Mouse (Mus musculus): Measurements from ENCODE around the gene Acot3. TPM values are rescaled to one million over a fixed set of nuclear protein-coding genes. Genes with fewer than 3 reads are reported as not detected.
"Not testable (repeated sequence)": the region's sequence is repeated elsewhere in the genome, so short reads cannot be mapped to it uniquely, and the experiment has no call there.

Acot3 gene
- polyA plus RNA-seq, 1 experiment = not detected

DNA sequence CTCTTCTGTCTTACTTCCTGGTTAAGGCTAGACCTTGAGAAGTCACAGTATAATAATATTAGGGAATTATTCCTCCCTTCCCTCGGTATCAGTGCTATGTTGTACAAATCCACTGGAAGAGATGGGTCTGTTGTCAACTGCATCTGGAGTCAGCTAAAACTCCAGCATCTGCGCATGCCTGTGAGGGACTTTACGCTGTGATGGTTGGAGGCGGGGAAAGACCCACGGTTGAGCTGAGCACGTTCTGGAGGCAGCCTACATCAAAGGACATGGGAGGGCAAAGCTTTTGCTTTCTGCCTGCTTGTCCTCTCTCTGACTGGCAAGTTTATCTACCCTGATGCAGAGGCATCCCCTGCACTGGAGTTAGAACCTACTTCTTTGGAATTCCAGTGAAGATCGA lies 26.1 kb upstream of the Acot3 start:
- no peak overlapping the region for H3K27ac ChIP-seq (ENCODE audit: insufficient read depth, low read length)
- H3K9me3 ChIP-seq (replicated peaks; ENCODE audit: control insufficient read depth, insufficient read depth, low read length, poor library complexity, severe bottlenecking) = peaks cover 33% of the 10 kb centered on the region
- no peaks in the 10 kb centered on the region for H3K4me1 ChIP-seq (ENCODE audit: control insufficient read depth, insufficient read depth, low read length)
- no peak overlapping the region for H3K9ac ChIP-seq (ENCODE audit: low read depth, poor library complexity, severe bottlenecking)
- H3K36me3 ChIP-seq (ENCODE audit: control insufficient read depth, insufficient read depth, low read length, poor library complexity, severe bottlenecking) = no peaks in the 10 kb centered on the region
- H3K4me3 ChIP-seq (ENCODE audit: low read depth, low read length) = no peak overlapping the region
- TF ChIP-seq POLR2A (IDR thresholded peaks at IDR 0.05; ENCODE audit: insufficient read depth, low read length) = no peak
- no peaks in the 10 kb centered on the region for H3K27me3 ChIP-seq (ENCODE audit: control insufficient read depth, insufficient read depth, low read length, poor library complexity, severe bottlenecking)

DNA sequence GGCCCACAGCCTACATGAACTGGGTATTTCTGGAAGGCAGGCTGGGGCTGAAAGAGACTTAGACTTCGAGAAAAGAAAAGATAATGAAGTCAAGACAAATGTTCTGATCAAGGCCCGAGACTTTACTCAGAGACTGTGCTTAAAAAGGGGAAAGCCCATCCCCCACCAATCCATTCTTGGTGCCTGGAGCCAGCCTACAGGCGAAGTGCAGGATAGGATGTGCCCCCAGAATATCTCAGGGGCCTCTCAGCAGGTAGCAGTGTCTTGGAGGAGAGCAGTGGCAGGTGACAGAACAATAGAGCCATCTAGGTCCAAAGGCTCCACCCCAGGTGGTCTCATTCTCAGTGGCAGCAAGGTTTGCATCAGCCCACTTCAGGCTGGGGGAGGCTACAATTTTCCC lies 23.6 kb upstream of the Acot3 start:
- not testable (repeated sequence) for H3K4me3 ChIP-seq (ENCODE audit: low read depth, low read length); H3K36me3 ChIP-seq (ENCODE audit: control insufficient read depth, insufficient read depth, low read length, poor library complexity, severe bottlenecking); H3K9ac ChIP-seq (ENCODE audit: low read depth, poor library complexity, severe bottlenecking); H3K27me3 ChIP-seq (ENCODE audit: control insufficient read depth, insufficient read depth, low read length, poor library complexity, severe bottlenecking); H3K4me1 ChIP-seq (ENCODE audit: control insufficient read depth, insufficient read depth, low read length)
- peaks cover 21% of the 10 kb centered on the region for H3K9me3 ChIP-seq (replicated peaks; ENCODE audit: control insufficient read depth, insufficient read depth, low read length, poor library complexity, severe bottlenecking)
- TF ChIP-seq EP300 (IDR thresholded peaks at IDR 0.05; ENCODE audit: insufficient read depth, low read depth, low read length) = peak; percentile 60; the same call in 1 of the 2 replicates
- H3K27ac ChIP-seq (ENCODE audit: insufficient read depth, low read length) = peak overlapping the region; percentile 77

DNA sequence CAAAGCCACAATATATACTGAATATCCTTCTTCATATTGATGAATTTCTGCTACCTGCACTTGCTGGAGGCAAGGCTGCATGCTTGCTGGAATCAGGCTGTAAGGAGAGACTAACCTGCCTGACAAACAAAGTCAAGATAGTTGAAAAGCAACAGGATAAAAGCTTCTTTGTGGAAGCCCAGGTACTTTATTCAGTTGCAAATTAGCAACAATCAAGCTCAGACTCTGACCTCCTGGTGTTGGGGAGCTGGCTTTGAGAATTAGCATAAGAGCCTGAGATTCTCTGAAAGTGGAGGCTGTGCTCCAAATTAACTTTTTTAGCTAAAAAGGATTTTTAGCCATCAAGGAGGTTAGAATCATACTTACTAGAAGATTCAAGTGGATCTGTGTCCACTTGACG lies 22.9 kb upstream of the Acot3 start:
- not testable (repeated sequence) for H3K4me3 ChIP-seq (ENCODE audit: low read depth, low read length); H3K36me3 ChIP-seq (ENCODE audit: control insufficient read depth, insufficient read depth, low read length, poor library complexity, severe bottlenecking); H3K9ac ChIP-seq (ENCODE audit: low read depth, poor library complexity, severe bottlenecking); H3K27me3 ChIP-seq (ENCODE audit: control insufficient read depth, insufficient read depth, low read length, poor library complexity, severe bottlenecking); H3K4me1 ChIP-seq (ENCODE audit: control insufficient read depth, insufficient read depth, low read length)
- 0 out of 2 replicates have a peak, but pooled peaks have one; percentile 10 for TF ChIP-seq EP300 (IDR thresholded peaks at IDR 0.05; ENCODE audit: insufficient read depth, low read depth, low read length)
- H3K9me3 ChIP-seq (replicated peaks; ENCODE audit: control insufficient read depth, insufficient read depth, low read length, poor library complexity, severe bottlenecking) = peaks cover 21% of the 10 kb centered on the region
- peak overlapping the region; percentile 90 for H3K27ac ChIP-seq (ENCODE audit: insufficient read depth, low read length)

DNA sequence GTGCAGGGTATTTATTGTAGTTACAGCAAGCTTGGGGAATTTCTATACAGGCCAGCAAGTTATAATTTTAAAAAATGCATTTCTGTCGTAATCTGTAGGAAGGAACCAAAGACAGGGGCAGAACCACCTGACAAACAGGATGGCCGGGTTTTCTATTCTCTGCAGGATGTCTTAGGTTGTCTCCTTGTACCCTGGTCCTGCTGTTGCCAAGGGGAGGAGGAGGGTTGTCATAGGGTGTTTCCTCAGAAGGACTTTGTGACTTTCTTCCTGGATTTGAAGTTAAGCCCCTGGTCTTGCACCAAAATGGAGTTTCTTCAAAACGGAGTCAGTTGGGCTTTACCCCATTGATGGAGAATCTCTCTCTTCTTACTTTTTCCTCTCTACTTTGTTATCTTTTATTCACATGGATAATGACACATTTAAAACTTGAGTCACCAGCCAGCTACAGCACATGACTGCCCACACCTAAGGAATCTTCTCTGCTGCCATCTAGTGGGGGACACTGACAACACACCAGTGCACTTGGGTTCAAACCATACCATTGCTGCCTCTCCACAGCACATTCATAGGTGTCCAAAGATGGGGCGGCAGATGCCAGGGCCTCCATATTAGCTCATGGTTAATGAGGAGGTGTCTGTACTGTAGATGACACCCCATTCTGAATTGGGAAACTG lies 21.1 kb upstream of the Acot3 start:
- no peak overlapping the region for H3K4me3 ChIP-seq (ENCODE audit: low read depth, low read length)
- no peaks in the 10 kb centered on the region for H3K27me3 ChIP-seq (ENCODE audit: control insufficient read depth, insufficient read depth, low read length, poor library complexity, severe bottlenecking)
- peaks cover 21% of the 10 kb centered on the region for H3K9me3 ChIP-seq (replicated peaks; ENCODE audit: control insufficient read depth, insufficient read depth, low read length, poor library complexity, severe bottlenecking)

DNA sequence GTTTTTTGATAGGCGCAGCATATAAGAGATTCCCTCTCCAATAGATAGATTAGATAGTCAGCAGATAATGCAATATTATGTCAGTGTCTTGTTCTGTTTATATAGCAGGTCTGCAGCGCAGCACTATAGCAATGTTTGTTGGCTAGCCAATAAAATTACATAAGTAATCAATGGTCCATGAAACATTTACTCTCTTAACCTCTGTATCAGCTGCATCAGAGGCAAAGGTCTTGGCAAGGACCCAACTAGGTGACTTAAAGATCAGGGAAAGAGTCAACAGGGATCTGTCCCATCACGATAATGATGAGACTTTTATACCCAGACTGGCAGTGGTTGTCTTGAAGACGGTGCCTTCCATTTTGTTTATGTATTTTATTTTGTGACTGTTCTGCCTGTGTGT lies 19.1 kb upstream of the Acot3 start:
- H3K9me3 ChIP-seq (replicated peaks; ENCODE audit: control insufficient read depth, insufficient read depth, low read length, poor library complexity, severe bottlenecking) = peaks cover 6% of the 10 kb centered on the region
- no peak for TF ChIP-seq EP300 (IDR thresholded peaks at IDR 0.05; ENCODE audit: insufficient read depth, low read depth, low read length)
- no peak for TF ChIP-seq POLR2A (IDR thresholded peaks at IDR 0.05; ENCODE audit: insufficient read depth, low read length)
- TF ChIP-seq CTCF (IDR thresholded peaks at IDR 0.05; ENCODE audit: low read depth, low read length) = no peak

More for the DNA sequence above, 21.1 kb upstream of the Acot3 start:
- Histone ChIP-seq H3K36me3 (ENCODE audit: control insufficient read depth, insufficient read depth, low read length, poor library complexity, severe bottlenecking) (no peaks in the 10 kb centered on the region), H3K4me1 (ENCODE audit: control insufficient read depth, insufficient read depth, low read length) (no peaks in the 10 kb centered on the region), H3K9ac (ENCODE audit: low read depth, poor library complexity, severe bottlenecking) (no peak overlapping the region), H3K27ac (ENCODE audit: insufficient read depth, low read length) (no peak overlapping the region)
- TF ChIP-seq EP300 (IDR thresholded peaks at IDR 0.05; ENCODE audit: insufficient read depth, low read depth, low read length) = no peak
- peak; percentile 70 for TF ChIP-seq CTCF (IDR thresholded peaks at IDR 0.05; ENCODE audit: low read depth, low read length)

DNA sequence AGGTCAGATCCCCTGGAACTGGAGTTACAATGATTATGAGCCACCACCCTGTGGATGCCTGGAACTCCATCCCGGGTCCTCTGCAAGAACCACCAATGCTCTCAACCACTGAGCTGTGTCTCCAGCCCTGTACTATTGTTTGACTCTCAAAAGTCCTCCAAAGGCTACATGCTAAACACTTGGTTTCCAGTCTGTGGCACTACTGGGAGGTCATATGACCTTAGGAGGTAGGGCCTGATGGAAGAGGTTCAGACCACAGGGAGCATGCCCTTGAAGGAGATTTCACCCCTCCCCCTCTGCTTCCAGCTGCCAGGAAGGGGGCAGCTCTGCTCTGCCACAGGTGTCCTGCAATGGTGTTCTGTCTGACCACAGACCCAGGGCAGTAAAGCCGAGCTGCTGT lies 18.6 kb upstream of the Acot3 start:
- not testable (repeated sequence) for H3K4me1 ChIP-seq (ENCODE audit: control insufficient read depth, insufficient read depth, low read length); H3K9me3 ChIP-seq (replicated peaks; ENCODE audit: control insufficient read depth, insufficient read depth, low read length, poor library complexity, severe bottlenecking); H3K27me3 ChIP-seq (ENCODE audit: control insufficient read depth, insufficient read depth, low read length, poor library complexity, severe bottlenecking); H3K4me3 ChIP-seq (ENCODE audit: low read depth, low read length); H3K36me3 ChIP-seq (ENCODE audit: control insufficient read depth, insufficient read depth, low read length, poor library complexity, severe bottlenecking); H3K9ac ChIP-seq (ENCODE audit: low read depth, poor library complexity, severe bottlenecking); H3K27ac ChIP-seq (ENCODE audit: insufficient read depth, low read length)

More for the DNA sequence above, 19.1 kb upstream of the Acot3 start:
- no peak overlapping the region for H3K27ac ChIP-seq (ENCODE audit: insufficient read depth, low read length)
- no peak overlapping the region for H3K9ac ChIP-seq (ENCODE audit: low read depth, poor library complexity, severe bottlenecking)
- H3K4me1 ChIP-seq (ENCODE audit: control insufficient read depth, insufficient read depth, low read length) = no peaks in the 10 kb centered on the region
- H3K27me3 ChIP-seq (ENCODE audit: control insufficient read depth, insufficient read depth, low read length, poor library complexity, severe bottlenecking) = no peaks in the 10 kb centered on the region
- H3K4me3 ChIP-seq (ENCODE audit: low read depth, low read length) = no peak overlapping the region
- no peaks in the 10 kb centered on the region for H3K36me3 ChIP-seq (ENCODE audit: control insufficient read depth, insufficient read depth, low read length, poor library complexity, severe bottlenecking)

Data from ES-Bruce4 (cell line).